Mouse (Mus musculus) ES-E14 (cell line): ENCODE measurements around the gene Nop16. TPM values are rescaled to one million over a fixed set of nuclear protein-coding genes. Genes with fewer than 3 reads are reported as not detected.
A peak's percentile ranks its signal among the peaks of the same experiment; 100 is the strongest.

ENCODE experiments used
- DNase-seq: peaks from one replicate; pipeline ENCODE4 v3.0.0-alpha.2; 2013; ENCODE audit warnings: low read depth, low spot score
- H3K27ac ChIP-seq: 2 replicates; pipeline ENCODE4 v1.5.1; 2012; ENCODE audit warnings: low read depth, mild to moderate bottlenecking, low read length, moderate library complexity, mixed read lengths; ENCODE audit not compliant: poor library complexity, insufficient read depth, severe bottlenecking
- H3K36me3 ChIP-seq: 2 replicates; pipeline ENCODE4 v1.6.1; 2012; ENCODE audit warnings: mild to moderate bottlenecking, low read length, moderate library complexity, mixed read lengths; ENCODE audit not compliant: control insufficient read depth, poor library complexity, insufficient read depth, severe bottlenecking
- H3K4me1 ChIP-seq, 2 experiments: fragments of 150-350 bp in 1 of 2; sonication (generic) in 1 of 2; 2 replicates each; pipeline ENCODE4 v1.6.1; 2012; ENCODE audit warnings: low read length in 2 of 2, mild to moderate bottlenecking in 1 of 2, mixed read lengths in 1 of 2; ENCODE audit not compliant: control insufficient read depth in 2 of 2, insufficient read depth in 2 of 2, poor library complexity in 1 of 2
- H3K4me3 ChIP-seq, 2 experiments: fragments of 150-350 bp in 1 of 2; sonication (generic) in 1 of 2; 2 replicates each; pipeline ENCODE4 v1.5.1; 2012; ENCODE audit warnings: low read length in 2 of 2, low read depth in 1 of 2, mild to moderate bottlenecking in 1 of 2, mixed read lengths in 1 of 2; ENCODE audit not compliant: insufficient read depth in 1 of 2, poor library complexity in 1 of 2, severe bottlenecking in 1 of 2
- H3K9ac ChIP-seq: 2 replicates; pipeline ENCODE4 v1.6.1; 2012; ENCODE audit warnings: low read depth, mild to moderate bottlenecking, low read length, mixed read lengths; ENCODE audit not compliant: poor library complexity, insufficient read depth, severe bottlenecking
- H3K9me3 ChIP-seq: fragments of 150-350 bp; sonication (generic); 2 replicates; pipeline ENCODE4 v1.6.1; 2012; ENCODE audit warnings: low read depth, mild to moderate bottlenecking, low read length; ENCODE audit not compliant: control insufficient read depth, insufficient read depth
- CHD2 ChIP-seq: IDR thresholded peaks from 2 replicates; pipeline ENCODE4 v1.6.1; 2014; ENCODE audit warnings: mild to moderate bottlenecking, low read depth, low read length, inconsistent platforms
- HCFC1 ChIP-seq: IDR thresholded peaks from 2 replicates; pipeline ENCODE4 v1.6.1; 2012; ENCODE audit warnings: low read length, inconsistent platforms, borderline replicate concordance; ENCODE audit not compliant: insufficient read depth
- MAFK ChIP-seq: IDR thresholded peaks from 2 replicates; pipeline ENCODE4 v1.6.1; 2014; ENCODE audit warnings: mild to moderate bottlenecking, low read depth, low read length, inconsistent platforms; ENCODE audit not compliant: insufficient read depth
- ZC3H11A ChIP-seq: IDR thresholded peaks from 2 replicates; pipeline ENCODE4 v1.6.1; 2012; ENCODE audit warnings: low read depth, mild to moderate bottlenecking, inconsistent platforms, low read length, borderline replicate concordance
- ZNF384 ChIP-seq: IDR thresholded peaks from 2 replicates; pipeline ENCODE4 v1.6.1; 2012; ENCODE audit warnings: low read depth, low read length, inconsistent platforms
- in situ Hi-C, 2 experiments: fragments of 600-800 bp; cut with MboI; formaldehyde crosslinking; loops; one replicate each; pipeline ENCODE4 v1.15.1; 2025; ENCODE audit warnings: low sequenced_read_pairs in 2 of 2, inconsistent platforms in 1 of 2; ENCODE audit not compliant: unreplicated experiment in 2 of 2
- total RNA-seq: library from RNA; depleted of rRNA; stranded (reverse); fragments of 300-350 nt; gene quantifications from 2 replicates; pipeline ENCODE4 v1.2.3, GENCODE M21; 2012

Gene Nop16
- total RNA-seq, 1 experiment = 65.5 TPM

DNA sequence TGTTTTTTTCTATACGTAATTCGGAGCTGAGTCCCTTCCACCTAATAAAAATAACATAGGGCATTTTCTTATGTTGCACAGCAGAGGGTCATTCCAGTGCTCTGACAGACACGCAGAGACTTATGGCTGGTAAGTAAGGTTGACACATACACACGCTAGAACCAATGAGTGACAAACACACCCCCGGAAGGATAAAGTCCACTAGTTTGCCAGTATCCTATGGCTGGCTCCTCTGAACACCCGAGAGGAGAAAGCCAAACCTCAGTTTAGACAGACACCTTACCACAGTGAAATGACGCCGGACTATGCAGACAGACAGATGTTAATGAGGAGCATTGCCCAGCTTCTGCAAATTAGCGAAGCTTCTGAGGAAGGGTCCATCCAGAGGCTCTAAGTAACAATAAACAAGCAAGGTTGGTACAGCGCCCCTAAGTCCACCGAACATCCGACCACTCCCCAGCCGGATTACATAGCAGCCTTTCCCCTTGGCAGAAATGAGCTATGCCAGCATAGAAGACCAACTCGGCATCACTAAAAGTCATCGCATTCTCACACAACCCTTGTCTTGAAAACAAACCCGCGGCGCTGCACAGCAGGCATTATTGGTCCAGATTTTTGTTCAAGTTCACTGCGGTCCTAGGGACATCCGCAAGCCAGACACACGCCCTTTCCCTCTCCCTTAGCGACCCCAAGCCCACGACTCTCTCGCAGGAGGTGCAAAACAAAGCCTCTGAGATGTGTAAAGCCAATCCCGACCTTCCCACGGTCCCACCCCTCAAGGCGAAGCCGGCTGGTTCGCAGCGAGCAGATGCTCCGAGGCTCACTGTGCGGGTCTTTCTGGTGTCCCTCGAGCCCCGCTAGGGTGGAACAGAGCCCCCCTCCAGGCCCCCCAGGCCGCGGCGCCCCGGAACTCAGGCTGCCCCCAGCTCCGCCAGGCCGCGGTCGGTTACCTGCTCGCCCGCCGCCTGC is 25.4 kb downstream of the Nop16 start:
- Histone ChIP-seq H3K4me3 (peak overlapping the region; percentile 74 to 99), H3K27ac (peak overlapping the region; percentile 72), H3K4me1 (peaks cover 10 to 15% of the 10 kb centered on the region in 2 experiments; a peak in 3 of 4 replicates), H3K36me3 (peaks cover 18% of the 10 kb centered on the region), H3K9ac (peak overlapping the region; percentile 98), H3K9me3 (no peaks in the 10 kb centered on the region)
- no peak for DNase-seq
- in situ Hi-C loops = no loop called here
- TF ChIP-seq MAFK = no peak
- no peak for TF ChIP-seq ZNF384
- TF ChIP-seq HCFC1 = no peak
- TF ChIP-seq CHD2 = no peak
- TF ChIP-seq ZC3H11A = no peak

DNA sequence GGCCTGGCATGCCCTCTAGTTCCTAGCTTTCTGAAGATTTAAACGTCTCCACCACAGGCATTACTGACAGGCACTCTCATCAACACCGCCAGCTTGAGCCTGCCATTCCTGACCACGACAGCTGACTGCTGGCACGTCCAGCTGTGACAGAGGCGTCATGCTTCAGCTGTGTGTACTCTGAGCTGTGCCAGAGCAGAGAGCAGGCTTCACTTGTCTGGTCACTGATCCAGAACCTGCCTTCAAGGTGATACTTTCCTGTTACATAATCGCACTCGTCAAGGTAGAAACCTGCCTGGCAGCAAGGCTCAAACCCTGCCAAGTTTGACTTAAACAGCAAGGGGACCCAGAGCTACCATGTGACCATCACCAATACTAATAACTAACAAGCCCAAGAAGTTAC is 27.3 kb downstream of the Nop16 start:
- H3K9ac ChIP-seq = no peak overlapping the region
- H3K9me3 ChIP-seq = no peaks in the 10 kb centered on the region
- no peak for TF ChIP-seq CHD2
- TF ChIP-seq ZNF384 = no peak
- TF ChIP-seq MAFK = no peak
- no peak for TF ChIP-seq HCFC1
- TF ChIP-seq ZC3H11A = no peak
- in situ Hi-C loops = no loop called here
- H3K27ac ChIP-seq = no peak overlapping the region
- DNase-seq = no peak
- peaks cover 30% of the 10 kb centered on the region for H3K36me3 ChIP-seq
- H3K4me3 ChIP-seq = no peak overlapping the region
- peaks cover 6 to 9% of the 10 kb centered on the region in 2 experiments; a peak in 2 of 4 replicates for H3K4me1 ChIP-seq

- no peak overlapping the region for H3K9ac ChIP-seq
- no peak for DNase-seq
- H3K27ac ChIP-seq = no peak overlapping the region
- in situ Hi-C loops = no loop called here
- TF ChIP-seq MAFK = no peak
- no peak for TF ChIP-seq ZNF384
- TF ChIP-seq ZC3H11A = no peak
- TF ChIP-seq CHD2 = no peak
- TF ChIP-seq HCFC1 = no peak
- no peaks in the 10 kb centered on the region for H3K4me1 ChIP-seq
- no peak overlapping the region for H3K4me3 ChIP-seq
- peaks cover 43% of the 10 kb centered on the region for H3K36me3 ChIP-seq
- no peaks in the 10 kb centered on the region for H3K9me3 ChIP-seq
Measured at GRCm38 (mm10) chr13:54560608-54561007, 29.3 kb downstream of the Nop16 start.

DNA sequence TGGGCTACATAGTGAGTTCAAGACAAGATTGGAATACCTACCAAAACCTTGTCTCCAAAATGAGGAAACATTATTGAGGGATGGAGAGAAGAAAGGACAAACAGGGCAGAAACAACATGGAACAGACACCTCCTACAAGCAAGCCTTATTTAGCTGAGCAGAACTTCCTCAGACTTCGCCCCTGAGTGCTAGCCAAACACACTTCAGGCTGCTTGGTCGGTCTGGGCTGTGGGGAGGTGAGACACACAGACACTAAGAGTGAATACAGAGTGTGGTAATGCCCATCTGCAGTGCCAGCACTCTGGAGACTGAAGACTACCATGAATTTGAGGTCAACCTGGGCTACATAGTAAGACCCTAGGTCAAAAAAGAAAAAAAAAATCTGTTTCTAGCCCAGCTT is 30.2 kb downstream of the Nop16 start:
- Histone ChIP-seq H3K27ac (no peak overlapping the region), H3K36me3 (peaks cover 46% of the 10 kb centered on the region), H3K9ac (no peak overlapping the region), H3K4me3 (no peak overlapping the region), H3K4me1 (no peaks in the 10 kb centered on the region), H3K9me3 (no peaks in the 10 kb centered on the region)
- TF ChIP-seq CHD2 (no peak), MAFK (no peak), HCFC1 (no peak), ZC3H11A (no peak), ZNF384 (no peak)
- no peak for DNase-seq
- in situ Hi-C loops = no loop called here

DNA sequence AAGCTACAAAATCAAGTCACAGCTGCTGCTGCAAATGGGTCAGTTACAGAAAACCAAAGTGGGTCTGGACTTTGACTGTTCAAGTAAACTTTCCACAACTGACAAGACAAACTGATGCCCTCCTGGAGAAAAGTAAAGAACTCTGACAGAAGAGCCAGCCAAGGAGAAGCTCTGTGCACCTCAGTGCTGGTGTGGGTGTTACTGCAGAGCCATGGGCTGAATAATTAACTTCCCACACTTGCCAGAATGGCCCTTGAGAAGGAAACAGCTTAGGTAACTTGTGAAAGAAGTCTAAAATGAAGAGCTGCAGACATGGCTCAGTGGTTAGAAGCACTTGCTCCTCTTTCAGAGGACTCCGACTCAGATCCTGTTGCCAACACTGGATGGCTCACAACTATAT is 32.2 kb downstream of the Nop16 start:
- H3K36me3 ChIP-seq = peaks cover 55% of the 10 kb centered on the region
- DNase-seq = no peak
- TF ChIP-seq HCFC1 (no peak), ZNF384 (no peak), MAFK (no peak), CHD2 (no peak), ZC3H11A (no peak)
- no peaks in the 10 kb centered on the region for H3K9me3 ChIP-seq
- H3K27ac ChIP-seq = no peak overlapping the region
- no peak overlapping the region for H3K4me3 ChIP-seq
- in situ Hi-C loops = no loop called here
- no peak overlapping the region for H3K9ac ChIP-seq
- H3K4me1 ChIP-seq = no peaks in the 10 kb centered on the region
